Mouse (Mus musculus) fat pad, adult 2 months (tissue): ENCODE measurements around the gene Tsc22d1.

Experiments used
- DNase-seq: peaks from one replicate; pipeline ENCODE4 v3.0.0-alpha.2; 2011; ENCODE audit warnings: low read depth, low spot score; ENCODE audit errors: extremely low read depth

The Tsc22d1 gene

DNA sequence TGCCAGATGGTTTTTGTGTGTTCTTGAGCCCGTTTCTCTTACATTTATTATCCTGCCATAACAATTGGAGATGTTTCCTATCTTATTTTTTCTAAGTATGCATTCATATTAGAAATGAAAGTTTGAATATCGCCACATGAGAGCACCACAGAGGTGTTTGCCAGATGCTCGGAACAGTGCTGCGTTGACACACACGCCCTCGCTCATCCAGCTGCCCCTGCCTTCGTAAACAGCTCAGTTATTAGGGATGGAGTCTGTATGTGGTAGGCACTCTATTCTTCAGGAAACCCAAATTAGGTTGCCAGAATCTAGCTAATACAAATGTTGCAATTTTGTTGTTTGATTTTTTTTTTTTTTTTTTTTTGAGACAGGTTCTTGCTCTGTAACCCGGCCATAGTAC lies 18.1 kb downstream of the Tsc22d1 start:
- no peak for DNase-seq

DNA sequence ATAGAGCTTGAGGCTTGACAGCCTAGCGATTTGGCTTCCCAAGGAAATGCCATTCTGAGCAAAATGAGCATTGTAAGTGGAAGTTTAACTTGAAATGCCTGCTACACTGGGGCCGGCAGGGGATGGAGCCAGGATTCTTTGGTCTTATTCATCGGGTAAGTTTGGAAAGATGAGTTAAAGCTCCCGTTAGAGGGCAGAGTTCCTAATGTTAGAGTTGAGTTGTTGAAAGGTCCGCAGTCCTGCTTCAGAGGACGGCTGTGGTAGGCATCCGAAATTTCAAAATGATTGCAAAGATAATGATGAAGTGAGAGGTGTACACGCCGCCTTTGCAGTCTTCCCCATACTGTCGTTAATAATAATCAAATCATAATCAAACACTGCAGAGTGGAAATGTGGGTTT lies 27.4 kb downstream of the Tsc22d1 start:
- no peak for DNase-seq

DNA sequence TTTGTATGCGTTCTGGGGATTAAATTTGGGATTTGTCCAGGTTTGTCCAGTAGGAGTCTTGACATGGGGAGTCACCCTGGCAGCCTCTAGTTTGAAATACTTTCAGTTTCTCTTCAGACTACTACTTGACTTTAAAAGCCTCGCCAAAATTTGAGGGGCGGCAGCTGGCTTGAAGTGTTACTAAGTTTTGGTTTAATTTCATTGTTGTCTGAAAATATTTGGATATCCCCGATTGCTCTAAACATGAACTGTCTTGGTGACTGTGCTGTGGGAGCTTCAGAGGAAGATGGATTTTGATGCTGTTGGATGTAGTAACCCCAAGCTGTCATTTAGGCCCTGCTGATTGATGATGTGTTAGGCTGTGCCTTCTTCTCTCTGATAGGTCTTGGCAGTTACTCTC lies 34.2 kb downstream of the Tsc22d1 start:
- DNase-seq, result no peak

DNA sequence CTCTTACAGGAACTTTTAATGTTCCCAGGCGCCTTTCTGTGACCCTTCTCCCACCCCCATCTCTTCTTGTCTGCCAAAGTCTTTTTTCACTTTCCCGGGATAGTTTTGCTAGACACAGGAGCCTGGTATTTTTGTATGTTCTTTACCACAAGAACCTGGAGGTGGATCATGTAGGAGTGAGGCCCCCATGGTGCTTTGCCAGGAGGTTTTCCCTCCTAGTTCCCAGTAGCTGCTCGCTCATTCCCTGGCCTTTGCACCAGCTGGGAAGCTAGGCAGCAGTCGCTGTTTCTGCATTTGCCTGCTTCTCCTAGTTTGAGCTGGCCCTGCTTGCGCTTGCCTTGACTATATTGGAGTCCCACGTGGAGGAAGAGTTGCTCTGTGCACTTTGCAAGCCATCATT lies 36.2 kb downstream of the Tsc22d1 start:
- no peak for DNase-seq

DNA sequence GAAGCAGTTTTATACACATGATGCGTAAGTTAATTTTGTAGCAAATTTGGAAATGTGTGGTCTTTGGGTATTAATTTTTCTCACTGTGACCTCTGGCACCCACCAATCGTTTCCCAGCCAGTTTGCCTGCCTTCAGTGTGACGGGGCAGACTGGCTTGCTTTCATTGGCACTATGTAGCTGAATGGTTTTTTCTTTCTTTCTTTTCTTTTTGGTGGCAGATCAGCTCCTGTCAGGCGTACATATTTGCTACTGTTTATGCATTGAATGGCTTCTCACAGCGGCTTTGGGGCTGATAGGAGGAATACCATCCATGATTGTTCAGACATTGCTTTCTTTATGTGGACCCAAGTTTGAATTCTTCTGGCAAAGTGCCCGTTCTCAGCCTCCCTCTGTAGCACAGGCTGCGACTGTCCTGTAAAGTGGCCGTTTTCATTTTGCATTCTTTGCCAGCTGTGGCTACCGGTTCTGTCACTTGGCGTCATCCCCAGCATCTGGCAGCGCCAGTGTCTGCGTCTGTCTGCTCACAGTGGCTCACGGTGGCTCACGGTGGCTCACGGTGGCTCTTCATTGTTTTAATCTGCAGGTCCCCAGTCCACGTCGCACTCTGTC lies 38.1 kb downstream of the Tsc22d1 start:
- DNase-seq, result no peak

DNA sequence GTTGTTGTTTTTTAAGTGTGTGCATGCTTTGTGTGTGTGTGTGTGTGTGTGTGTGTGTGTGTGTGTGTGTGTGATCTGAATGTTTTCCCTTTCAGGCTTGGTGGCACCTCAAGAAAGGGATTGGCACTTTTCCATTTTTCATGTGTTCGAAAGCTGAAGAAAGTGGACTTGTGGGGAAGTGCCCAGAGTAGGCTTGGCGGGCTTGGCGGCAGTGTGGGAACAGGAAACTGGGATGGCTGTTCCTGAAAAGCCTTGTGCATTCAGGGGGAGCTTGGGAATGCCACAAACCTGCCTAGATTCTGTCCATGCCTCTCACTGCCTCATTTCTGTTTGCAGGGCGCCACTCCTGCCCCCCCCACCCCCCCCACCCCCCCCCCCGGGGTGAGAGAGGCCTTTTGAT lies 39.9 kb downstream of the Tsc22d1 start:
- DNase-seq, result no peak

DNA sequence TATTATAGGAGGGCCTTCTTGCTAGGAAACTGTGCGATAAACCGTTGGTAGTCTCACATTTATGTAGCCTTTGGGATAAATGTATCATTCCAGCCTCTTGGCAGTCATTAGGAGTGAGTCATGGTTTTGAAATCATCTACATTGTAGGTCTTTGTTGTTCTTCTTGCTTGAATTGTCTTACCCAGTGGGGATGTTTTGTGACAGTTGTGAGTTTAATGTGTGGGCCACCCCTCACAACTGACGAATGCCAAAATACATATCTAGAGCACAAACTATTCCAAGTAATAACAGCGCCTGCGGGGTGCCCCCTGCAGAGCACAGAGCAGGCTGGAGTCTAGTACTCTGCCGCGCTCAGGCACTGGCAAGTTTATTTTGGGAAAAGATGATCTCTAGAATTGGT lies 40.4 kb downstream of the Tsc22d1 start:
- DNase-seq, result no peak

DNA sequence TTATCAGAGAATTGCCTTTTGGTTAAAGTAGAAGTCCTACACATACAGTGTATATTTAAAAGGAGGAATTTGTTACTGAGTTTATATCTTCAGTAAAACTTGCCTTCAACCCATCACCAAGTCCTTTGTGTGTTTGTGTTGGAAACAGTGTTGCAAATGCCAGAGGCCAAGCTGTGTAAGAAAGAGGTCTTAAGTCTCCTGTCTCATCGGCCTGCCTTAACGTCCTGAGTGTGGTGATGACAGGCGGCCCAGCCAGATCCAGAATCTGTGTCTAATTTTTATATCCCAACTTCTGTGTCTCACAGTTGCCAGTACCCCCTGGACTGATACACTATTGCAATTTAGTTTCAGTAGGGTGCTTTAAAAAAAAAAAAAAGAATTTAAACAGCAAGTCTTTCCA lies 42.9 kb downstream of the Tsc22d1 start:
- no peak for DNase-seq

DNA sequence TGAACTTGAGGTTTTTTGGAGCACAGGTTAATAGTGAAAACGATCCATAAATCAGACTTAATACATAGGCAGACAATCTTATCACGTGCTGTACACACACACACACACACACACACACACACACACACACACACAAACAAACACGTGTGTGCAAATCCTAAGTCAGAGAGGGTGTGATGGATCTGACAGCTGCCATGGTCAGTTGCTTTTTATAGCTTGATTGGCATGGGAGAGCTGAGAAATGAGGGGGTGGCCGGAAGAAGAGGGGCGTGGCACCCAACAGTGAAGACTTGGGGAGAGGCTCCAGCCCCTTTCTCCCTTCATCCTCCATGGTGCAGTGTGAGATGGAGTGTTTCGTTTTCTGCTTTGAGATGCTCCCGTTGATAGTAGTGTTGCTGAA lies 45.4 kb downstream of the Tsc22d1 start:
- DNase-seq, result no peak

DNA sequence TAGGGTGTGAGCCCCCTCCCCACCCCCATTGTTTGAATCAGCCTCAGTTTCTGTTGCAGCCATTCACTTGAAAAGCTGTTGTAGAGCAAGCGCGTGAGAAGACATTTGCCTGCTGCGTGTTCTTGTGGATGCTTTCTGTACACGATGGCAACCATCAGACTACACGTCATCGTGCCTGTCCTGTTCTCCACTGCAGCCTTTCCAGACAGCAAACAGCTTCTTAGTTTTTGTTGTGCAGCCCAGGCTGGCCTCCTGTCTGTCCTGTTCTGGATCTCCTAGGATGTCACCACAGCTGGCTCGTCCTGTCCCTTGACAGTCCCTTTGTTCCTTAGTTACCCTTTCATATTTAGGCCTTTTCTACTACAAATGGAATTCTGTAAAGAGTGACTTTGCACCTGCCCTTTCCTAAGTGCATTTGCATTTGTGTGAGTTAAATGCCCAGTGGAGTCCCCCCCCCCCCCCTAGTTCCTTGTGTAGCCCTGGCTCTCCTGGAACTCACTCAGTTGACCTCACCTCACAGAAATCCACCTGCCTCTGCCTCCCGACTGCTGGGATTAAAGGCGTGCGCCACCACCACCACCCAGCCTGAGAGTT lies 46.5 kb downstream of the Tsc22d1 start:
- DNase-seq, result no peak

DNA sequence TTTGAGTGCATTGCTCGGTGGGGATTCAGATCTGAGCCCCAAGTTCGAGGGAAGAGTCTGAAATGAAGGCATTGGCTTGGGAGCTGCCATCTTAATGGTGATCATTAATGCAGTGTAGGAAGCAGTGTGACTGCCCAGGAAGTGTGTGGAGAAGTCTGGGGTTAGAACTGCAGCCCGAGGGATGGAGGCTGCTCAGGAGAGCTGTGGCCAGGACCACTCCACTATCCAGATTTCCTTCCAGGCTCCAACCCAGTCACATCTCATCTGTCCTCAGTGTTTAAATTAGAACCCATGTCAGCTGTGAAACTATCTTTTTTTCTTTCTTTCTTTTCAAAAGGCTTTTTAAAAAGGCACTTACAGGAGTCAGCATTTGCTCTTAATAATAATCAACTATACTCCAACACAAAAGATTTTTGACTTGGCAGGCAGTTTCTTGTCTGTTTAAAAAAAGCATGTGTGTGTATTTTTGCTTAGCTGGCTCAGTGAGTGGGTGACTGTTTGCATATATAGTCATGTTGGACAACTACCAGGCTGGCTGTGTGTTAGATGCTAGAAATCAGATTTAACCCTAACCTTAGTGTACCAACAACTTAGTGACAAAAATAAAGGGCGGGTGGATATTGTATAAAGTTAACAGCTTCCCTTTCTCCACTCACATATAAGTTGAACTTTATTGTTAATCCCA lies 48.8 kb downstream of the Tsc22d1 start:
- DNase-seq, result no peak

DNA sequence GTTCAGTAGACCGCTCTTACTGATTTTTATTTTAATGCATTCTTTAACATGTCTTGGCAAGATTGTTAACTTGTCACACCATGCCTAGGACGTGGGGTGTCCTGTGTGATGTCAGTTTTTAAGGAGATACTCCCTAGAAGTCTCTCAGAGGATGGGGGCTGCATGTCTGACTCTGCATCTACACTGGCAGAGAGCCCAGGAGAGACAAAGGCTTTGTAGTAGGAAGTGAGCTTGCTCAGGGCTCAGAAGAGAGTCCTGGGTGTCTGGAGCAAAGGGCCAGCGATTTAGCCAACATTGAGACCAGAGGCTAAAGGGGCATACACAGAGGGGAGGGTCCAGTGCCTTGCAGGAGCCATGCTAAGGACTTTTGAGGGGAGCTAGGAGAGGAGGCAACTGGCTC lies 50.2 kb downstream of the Tsc22d1 start:
- no peak for DNase-seq

DNA sequence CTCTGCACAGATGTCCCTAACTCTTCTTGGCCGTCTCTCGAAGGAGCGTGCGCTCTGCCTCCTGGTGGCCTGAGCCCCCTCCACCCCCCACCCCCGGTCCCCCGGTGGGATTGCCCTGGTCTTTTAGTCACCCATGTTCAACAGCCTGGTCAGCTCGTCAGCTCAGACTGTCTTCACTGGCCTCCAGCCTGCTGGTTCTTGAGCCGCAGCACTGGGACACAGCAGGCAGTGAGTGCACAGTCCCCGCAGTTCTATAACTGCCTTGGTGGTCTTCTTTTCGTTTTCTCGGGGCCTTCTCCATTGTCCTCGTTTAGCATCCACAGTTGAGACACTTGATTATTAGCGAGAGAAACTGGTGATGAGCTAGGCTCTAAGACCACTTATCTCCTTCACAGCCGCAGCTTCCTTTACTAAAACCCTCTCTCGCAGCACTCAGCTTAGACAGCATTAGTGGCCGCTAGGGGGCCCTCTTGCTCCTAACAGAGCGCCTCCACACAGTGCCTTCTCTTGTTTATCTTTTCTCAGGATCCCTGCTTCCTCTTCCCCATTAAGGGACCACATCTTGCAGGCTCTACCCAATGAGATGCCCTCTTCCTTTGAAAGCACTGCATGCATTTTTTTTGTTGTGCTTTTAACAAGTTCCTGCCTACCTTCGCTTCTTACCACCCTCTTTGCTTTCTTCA lies 52.0 kb downstream of the Tsc22d1 start:
- no peak for DNase-seq

DNA sequence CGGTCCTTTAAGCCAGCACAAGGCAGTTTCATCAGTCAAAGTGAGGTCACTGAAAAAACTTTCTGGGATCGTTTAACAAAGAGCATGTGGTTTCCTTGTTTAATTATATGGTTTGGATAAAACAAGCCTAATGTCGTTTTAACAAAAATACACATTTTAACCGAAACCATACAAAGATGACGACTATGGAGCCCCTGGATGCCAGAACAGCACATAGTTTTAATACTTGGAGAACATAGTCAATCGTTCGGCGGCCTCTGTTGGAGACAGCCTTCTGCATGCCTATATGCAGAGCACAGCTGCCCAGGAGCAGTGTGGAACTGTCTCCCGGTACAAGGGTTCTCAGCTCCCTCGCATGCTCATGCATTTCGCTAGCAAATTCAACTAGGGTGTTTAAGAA lies 53.2 kb downstream of the Tsc22d1 start:
- DNase-seq, result no peak

DNA sequence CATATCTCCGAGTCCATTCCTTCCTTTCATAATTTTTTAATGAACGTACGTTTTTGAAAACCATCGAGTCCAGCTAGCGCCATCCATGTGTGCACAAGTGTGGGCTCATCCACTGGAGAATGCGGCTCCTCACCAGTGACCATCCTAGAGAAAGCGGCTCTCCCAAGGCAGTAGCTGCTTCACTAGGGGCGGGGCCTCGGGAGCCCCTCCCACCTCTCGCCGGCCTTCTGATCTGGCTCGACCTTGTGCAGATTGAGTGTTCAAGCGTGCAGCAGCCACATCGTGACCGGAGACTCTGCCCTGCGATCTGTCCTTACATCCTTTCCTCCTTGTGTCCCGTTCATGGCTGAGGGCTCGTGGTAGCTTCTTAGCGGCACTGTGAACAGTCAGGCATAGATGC lies 56.5 kb downstream of the Tsc22d1 start:
- no peak for DNase-seq

DNA sequence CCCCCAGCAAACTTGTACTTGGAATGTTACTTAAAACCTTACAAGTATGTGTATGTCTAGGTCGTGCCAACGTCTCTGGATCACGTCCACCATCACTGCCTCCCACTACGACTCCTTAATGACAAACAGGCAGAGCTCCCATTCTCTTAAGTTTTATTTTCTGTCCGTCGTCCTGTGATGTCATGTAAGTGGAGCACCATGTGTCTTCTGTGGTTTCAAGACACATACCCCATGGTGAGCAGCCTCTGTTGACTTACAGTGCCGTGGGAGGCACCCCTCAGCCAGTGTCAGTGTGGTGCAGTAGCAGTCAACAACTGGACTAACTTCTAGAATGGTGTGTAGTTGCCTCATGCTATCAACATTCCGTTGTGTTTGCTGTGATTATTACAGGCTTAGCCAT lies 57.7 kb downstream of the Tsc22d1 start:
- DNase-seq, result no peak

DNA sequence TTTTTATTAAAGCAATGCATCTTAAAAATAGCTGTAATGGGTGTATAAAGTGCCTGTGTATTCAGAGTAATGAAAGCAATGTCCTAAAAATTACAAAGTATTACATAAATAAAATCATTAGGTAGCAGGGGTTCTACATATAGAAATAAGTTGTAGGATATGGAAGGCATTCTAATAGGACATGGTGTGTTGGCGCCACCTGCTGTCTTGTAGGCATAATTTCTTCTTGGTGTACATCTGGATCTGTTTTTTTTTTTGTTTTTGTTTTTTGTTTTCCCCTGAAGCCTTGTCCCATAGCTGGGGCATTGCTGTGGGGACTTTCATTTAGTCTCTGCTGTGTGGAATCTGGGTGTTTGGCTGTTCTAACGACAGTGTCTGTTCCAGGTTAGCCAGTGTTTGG lies 58.6 kb downstream of the Tsc22d1 start:
- DNase-seq, result no peak

DNA sequence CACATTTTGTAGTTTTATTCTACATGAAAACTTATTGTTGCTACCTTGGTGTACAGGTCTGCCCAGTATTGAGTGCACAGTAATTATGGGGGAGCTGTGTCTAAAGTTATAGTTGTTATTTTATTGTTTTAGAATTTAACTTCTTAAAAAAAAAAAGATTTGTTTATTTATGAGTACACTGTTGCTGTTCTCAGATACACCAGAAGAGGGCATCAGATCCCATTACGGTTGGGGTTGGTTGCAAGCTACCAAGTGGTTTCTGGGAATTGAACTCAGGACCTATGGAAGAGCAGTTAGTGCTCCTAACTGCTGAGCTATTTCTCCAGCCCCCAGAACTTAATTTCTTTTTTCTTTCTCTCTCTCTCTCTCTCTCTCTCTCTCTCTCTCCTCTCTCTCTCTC lies 59.4 kb downstream of the Tsc22d1 start:
- no peak for DNase-seq

DNA sequence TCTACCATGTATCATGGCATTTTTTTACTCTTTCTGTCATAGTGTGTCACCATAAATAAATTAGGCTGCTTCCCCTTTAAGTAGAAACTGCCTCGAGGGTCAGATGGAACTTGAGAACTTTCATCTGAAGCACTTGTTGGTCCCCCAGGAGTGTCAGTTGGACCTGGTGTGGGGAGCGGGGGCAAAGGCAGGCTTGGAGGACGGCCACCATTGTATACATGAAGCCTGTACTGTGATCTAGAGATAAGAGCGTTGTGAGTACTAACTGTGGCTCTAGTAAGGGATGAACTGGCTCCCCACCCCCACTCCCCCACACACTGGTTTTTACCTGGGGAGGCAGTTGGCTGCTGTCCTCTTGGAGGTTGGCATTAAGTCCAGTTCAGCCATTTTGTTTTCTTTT lies 62.0 kb downstream of the Tsc22d1 start:
- DNase-seq, result no peak

DNA sequence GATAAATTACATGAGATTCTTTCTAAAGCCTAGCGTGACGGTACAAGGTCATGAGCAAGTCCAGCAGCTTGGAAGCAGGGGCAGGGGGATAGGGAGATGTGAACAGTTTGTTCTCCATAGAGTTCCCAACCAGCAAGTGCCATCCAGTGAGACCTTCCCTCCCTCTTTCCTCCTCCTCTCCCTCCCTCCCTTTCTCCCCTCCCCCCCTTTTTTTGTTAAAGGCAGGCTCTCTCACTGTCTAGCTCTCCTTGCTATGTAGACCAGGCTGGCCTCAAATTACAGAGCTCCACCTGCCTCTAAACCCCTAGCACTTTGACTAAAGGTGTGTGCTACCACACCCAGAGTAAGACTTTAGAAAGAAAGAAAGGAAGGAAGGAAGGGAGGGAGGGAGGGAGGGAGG lies 63.3 kb downstream of the Tsc22d1 start:
- no peak for DNase-seq

DNA sequence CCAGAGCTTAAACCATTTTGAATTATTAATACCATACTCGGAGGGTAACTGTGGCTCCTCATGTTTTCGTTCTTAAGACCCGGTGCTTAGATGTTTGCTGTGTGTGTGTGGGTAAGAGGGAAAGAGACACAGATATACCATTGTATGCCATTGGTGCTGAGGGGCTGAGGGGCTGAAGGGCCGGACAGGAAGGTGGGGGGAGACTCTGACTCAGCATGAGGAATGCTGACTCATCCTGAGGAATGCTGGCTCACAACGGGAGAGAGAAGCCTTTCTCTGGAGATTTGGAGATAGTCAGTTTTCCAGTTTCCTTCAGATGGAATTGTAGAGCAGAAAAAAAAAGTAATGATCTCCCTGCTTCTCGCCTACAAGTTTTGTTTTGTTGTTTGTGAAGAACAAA lies 63.9 kb downstream of the Tsc22d1 start:
- DNase-seq, result no peak

DNA sequence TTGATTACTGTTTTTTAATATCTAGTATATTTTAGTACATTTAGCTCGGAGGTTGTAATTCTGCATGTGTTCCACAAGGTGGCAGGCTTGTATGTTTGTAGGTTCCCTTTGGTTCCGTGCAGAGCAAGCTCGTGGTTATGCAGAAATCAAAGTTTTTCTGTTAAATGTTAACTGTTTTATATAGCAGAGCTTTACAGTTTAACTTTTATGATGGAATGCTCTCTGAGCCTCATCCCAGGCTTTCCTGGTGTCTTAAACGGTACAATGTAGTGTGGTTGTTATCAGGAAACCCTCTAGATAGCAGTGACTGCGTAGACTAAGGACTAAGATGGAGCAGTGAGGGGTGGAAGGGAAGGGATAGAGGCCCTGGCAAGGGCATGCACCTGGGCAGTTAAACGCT lies 65.1 kb downstream of the Tsc22d1 start:
- DNase-seq, result no peak
